Mouse (Mus musculus) kidney, postnatal 25 days (tissue): ENCODE data around the gene Gadl1.

Source experiments
- DNase-seq, 2 experiments: peaks; one replicate each; pipeline ENCODE4 v3.0.0; 2021; ENCODE audit warnings: mixed read lengths in 2 of 2

The Gadl1 gene

DNA sequence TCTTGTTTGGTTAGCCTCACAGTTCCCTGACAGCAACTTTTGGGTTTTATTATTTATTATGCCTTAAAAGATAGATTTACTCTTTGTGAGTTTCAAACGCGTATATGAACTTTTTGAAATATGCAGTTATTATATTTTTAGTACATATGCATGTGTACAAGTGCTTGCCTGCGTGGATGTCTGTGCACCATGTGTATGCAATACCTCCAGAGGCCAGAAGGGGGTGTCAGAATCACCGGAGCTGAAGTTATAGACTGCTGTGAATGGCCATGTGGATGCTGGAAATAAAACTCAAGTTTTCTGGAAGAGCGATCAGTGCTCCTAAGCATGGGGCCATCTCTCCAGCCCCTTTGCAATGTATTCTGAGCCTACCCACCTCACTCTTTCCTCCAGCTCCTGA is 28.7 kb downstream of the Gadl1 start:
- DNase-seq = no peak

DNA sequence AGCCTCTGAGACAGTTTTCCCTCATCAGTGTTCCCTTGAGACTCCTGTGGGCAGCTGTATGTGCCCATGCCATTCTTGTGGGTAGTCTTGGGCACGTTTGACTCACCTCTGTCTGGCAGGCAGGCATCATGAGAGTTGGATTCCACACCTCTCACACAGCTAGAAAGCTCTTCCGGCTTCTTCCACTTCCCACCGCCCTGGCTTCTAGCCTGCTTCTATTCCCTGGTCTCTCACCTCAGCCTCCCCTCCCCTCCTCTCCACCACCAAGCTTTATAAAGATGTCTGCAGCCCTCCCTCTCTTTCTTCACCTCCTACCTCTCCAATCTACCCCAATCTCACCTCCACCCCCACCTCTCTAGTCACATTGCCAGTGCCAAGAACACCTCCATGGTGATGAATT is 30.2 kb downstream of the Gadl1 start:
- DNase-seq = no peak

DNA sequence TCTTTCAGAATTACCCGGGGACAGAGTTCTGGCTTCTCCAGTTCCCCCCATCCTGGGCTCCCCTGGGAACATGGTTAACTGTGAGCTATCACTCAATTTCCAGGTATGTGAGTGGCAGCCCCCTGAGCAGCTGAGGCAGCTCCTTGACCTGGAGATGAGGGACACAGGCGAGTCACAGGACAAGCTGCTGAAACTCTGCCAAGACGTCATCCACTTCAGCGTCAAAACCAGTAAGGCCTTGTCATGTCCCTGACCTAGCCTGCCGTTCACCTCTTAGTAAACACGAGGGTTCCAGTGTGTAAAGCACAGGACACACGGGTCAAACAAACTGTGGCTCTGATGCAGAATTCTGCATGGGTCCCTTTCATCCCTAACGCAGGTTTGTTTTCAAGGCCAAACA is 31.9 kb downstream of the Gadl1 start:
- no peak for DNase-seq

DNA sequence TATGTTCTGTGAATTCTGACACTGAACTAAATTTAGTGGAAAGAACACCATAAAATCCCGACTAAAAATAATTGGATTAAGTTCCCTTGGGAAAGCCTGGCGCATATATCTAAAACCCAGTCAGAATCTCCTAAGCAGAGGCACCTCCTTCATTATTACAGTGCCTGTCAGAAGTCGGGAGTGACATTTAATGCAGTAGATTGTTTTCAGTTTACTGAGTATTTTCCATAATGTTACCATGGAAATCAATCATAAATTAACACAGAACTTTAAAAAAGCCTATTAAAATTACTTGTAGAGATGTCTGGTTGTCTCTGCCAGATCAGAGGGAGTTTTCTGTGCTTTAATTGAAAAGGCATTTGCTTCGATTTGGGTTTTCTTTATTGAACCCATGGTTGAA is 33.2 kb downstream of the Gadl1 start:
- no peak for DNase-seq

DNA sequence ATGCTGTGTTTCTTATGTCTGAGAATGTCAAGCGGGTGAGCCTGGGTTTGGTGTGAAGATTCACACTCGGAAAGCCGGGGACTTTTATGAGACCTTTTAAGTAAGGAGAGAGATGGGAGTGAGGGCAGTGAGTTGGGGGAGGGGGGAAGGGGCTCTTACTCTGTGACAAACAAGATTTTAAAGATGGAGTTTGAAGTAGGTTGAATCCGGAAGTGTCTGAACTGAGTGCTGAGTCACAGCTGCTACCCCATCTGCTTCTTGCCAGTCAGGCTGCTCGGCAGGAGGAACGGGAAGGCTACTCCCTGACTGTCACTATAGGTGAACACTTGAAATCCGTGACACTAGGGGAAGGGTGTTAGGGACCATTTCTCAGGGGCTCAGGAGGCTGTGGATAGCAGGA is 33.7 kb downstream of the Gadl1 start:
- DNase-seq = no peak

DNA sequence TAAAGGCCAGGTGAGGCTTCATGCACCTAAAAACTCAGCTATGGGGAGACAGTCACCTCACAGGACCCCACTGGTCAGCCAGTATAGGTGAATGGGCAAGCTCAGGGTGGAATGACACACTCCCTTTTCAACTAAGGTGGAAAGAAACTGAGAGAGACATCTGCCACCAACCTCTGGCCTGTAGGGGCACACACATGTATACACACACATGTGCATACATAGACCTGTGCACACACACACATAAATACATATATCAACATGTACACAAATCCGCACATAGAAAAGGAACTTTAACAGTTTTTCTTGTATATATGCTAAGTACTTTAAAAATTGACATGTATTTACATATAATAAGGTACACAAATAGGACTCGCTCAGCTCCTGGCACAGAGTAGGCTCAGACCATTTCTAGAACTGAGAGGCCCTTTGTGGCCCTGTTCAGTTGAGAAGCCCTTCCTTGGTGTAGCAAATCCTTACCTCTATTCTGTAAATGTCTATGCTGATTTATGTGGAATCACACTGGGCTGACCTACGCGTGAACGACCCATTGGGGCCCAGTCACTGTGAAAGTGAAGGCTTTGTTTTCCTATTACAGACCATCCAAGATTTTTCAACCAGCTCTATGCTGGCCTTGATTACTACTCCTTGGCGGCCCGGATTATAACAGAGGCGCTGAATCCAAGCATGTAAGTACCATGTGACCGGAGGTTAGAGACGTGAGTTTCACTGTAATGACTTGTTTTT is 34.5 kb downstream of the Gadl1 start:
- DNase-seq = no peak

DNA sequence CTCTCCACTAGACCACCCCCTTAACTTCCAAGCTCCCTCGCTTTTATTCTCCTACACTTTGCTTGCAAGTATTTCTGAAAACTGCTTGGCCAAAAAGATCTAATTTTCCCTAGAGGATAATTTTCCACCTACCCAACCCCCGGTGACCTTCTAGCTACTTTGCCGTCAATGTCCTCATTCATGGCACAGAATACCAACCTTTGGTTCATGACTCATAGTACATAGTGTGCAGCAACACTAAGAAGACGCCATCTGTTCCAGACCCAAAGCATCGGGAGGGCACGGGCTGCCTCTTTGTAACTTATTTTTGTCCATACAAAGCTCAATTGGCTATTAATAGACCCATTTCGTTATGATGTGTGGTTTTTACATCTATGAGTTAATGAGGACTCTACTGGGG is 55.8 kb downstream of the Gadl1 start:
- no peak for DNase-seq

DNA sequence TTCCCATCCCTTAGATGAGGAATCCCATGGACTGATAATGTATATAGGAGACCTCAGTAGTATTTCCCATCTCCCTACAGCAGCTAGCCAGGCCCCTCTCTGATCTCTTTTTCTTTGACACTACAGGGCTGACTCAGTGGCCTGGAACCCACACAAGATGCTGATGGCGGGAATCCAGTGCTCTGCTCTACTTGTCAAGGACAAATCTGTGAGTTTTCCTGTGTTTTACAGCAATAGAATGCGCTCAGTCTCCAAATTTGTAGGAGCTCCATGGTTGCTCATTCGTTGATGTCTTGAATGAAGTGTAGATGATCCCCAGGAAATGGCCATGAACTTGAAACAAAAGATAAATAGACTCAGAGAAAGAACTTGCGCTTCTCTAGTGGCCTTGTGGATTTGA is 56.9 kb downstream of the Gadl1 start:
- no peak for DNase-seq

DNA sequence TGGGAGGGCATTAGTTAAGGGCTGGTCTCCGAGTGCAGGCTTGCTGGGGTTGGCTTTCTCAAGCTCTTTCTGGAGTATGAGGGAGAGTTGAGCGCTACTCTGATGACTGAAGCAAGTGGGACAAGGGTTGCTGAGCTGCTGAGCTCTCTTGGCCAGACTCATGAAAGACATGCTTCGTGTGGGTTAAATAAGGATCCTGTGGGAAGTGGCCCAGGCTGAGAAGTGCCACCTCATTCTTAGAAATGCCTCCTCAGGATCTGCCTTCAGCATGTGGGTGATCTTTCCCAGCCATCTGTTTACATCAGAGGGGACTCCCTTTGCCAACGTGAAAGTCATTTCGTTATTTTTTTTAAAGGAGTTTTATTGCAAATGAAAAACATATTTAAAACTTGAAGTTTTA is 57.5 kb downstream of the Gadl1 start:
- no peak for DNase-seq

DNA sequence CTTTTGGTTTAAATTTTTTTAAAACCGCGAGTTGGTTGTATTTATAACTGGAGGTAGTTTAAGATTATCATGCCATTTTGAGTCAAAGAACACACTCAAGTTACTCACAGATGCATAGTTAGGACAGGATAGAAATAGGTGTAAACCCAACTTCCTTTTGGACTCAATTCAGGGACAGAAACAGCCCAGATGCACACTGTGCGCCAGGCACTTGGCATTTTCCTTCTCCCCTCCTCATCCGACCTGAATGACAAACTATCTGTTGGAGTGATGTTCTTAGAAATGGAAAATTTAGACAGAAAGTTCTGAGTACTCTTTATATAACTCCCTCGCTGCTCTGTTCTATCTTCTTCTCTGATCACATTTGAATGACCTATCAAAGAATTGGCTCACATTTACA is 58.4 kb downstream of the Gadl1 start:
- DNase-seq = no peak

DNA sequence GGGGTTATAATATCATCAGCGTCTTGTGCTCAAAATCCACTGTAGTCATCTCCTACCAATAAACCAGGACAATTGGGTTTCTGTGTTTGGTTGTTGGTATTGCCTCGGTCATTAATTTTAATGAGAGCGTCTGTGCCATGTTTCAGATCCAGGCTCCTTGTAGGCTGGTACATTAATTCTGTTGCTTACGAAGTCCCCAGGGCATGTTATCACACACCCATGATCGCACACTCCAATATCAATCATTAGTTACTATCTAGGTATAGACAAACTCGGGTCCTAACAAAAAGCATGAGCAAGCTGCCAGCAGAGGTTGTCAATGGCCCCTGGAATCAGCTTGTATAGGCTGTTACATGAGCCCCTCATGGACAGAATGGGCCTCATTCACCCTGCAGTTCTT is 67.6 kb downstream of the Gadl1 start:
- no peak for DNase-seq

DNA sequence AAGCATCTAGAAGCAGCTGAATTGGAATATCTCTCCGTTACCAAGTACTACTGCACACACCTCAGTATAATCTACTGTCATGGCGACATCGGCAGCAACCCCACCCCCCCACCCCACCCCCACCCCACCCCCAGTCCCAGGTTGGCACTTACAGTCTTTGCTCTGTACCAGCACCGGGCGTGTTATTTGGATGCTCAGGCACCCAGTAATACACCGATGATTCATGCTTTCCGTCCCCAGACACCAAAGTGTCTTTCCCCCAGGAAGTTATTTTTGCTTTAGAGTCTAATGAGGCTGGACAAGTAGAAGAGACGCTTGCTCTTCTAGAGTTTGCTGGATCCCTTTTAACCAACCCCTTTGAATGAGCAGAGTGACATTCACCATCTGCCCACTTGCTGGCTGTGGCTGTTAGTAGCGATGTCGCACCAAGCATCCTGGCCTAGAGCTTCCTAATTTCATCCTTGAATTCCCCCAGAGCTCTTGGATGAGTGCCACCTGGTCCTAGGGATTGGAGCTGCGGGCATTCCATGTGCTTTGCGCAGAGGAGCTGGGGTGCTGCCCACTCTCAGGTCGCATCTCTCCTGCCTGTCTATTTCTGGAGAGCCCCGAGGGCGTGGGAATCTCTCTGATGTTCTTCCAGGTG is 68.5 kb downstream of the Gadl1 start:
- no peak for DNase-seq

DNA sequence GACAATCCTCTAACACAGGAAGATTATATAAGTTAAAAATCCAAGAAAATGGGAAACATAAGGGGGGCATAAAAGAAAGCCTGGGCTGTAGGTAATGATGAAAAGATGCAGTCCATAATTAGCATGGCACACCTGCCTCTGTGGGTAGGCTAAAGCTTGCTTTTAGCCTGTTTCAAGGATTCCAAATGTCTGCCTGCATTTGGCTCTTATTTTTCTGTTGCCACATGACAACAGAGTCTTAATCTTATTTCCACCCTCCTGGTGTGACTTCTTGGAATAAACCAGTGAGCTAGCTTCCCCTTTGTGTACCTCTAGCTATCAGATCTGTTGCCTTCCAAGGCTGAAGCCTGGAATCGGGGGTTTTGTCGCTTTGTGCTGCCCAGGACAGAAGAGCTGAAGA is 69.2 kb downstream of the Gadl1 start:
- no peak for DNase-seq

DNA sequence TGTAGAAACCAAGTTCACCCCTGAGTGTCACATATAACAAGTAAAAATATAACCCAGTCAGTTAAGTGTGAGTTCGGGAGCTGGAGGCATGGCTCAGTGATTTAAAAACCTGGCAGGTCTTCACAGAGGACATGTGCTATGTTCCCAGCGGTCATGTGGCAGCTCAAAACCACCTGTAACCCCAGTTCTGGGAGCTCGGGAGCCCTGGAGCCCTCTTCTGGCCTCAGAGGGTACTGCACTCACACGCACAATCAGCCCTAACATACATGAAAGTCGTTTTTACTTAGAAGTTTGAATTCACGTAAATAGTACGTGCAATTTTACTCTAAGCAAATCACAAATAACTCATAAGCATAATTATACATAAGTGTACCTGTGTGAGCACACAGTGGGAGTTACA is 81.4 kb downstream of the Gadl1 start:
- DNase-seq = no peak

DNA sequence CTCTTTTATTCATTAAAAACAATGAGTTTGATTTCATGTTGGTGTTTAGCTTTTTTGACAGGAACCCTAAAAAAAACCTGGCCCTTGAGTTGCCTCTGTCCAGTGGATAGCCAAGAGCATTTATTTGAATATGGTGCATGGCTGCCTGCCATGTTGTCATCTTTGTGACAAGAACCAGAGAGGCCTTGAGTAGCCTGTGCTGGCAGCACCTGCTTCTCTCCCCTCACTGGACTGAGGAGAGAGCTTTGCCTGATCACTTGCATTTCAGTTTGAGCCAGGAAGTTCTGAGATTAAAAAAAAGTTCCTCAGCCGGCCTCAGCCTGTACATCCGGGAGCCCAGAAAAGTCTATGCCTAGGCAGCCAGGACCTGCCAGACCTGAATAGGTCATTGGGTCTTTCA is 85.5 kb downstream of the Gadl1 start:
- no peak for DNase-seq

DNA sequence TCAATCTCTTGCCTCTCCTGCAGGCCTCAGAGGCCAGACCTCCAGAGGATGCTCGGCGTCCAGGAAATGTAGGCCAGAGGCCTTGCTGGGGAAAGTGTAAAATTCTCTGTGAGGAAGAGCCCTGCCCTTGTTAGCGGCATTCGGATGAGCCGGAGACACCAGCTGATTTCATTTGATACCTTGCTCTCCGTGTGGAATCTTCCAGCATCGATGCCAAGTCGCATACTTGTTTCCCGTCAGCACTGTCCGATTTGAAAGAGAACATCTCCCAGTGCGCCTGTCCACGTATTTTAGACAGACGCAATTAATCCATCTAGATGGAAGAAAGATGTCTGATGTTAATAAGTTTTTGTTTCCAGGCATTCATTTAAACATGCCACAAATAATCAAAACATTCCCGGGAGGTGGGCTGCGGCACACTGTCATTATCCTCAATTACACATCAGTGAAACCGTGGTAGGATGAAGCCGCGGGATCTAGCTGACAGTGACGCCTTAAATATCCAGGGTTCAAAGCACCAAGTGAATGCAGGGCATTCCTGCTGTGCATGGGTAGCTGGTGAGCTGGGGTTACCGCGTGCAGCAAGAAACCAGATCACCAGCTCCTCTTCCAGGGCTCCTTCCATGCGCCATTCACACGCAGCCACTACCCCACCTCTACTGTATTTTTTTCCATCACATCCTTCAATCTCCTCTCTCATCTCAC is 86.8 kb downstream of the Gadl1 start:
- DNase-seq = no peak

DNA sequence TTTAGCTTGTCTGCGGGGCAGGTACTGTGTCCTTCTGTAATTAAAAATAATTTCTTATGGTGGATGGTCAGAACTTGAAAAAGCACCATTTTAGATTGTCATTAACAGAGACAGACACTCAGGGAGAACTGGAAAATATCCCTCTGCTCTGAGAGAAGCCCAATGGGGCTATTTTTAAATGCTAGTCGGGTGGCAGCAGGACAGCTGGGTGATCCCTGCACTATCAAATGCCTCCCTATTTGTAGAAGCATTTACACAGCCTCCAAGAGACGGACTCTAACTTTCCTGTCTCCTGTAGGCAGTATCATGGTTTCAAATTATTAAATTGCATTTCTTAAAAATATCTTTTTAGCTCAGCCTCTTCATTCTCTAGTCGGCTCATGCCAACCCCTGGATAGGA is 89.1 kb downstream of the Gadl1 start:
- no peak for DNase-seq

DNA sequence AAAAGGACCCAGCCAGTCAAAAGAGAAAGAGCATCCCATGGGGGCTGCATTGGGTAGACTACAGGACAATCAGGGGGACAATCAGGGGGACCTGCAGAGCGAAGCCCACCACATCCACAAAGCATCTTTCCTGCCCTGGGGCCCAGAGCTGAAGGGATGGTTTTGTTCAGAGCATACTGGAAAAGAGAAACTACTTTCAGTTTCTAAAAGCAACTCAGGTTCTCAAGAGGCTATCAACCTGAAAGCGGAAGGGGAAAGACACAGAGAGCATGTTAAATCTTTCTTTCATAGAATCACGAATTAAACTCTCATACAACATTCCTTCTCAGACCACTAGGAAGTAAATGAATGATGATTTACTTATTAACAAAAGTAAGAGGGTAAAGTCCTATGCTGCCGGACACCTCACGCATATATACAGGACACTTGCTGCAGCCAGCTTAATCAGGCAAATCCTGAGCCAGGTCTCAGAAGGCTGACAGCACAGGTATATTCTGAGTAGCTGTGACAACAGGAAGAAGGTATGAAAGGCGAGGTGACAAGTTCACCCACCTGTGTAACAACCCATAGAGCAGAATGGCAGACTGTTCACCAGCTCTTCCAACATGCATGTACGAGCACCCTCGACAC is 90.2 kb downstream of the Gadl1 start:
- peak in 1 of 2 experiments; percentile 11 for DNase-seq

DNA sequence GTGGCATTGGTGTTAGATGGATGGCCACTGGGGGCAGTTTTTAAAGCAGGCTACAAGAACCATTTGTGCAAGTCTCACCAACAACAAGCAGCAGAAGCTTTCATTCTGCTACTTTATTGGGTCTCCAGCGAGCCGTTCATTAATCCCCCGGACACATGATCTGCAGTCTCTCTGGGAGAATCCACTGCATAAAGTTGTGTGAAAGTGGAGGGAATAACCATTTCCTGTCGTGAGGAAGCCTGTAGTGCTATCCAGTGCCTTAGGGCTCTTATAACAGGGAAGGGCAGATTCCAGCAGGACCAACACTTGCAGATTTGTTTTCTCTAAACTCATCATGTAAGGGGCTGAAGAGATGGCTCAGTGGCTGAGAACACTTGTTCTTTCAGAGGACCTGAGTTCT is 104.7 kb downstream of the Gadl1 start:
- no peak for DNase-seq

DNA sequence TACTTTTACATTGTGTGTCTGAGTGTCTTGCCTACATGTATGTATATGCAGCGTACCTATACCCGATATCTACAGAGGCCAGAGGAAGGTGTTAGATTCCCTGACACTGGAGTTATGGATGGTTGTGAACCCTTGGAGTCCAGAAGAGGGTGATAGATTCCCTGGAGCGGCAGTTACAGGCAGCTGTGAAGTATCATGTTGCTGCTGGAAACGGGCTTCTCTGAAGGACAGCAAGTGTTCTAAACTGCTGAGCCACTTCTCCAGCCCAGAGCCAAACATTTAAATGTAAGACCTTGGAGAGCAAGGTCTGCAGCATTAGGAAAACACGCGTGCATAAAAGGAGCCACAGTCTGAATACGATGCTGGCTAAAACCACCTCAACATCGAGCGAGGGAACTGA is 107.0 kb downstream of the Gadl1 start:
- no peak for DNase-seq

DNA sequence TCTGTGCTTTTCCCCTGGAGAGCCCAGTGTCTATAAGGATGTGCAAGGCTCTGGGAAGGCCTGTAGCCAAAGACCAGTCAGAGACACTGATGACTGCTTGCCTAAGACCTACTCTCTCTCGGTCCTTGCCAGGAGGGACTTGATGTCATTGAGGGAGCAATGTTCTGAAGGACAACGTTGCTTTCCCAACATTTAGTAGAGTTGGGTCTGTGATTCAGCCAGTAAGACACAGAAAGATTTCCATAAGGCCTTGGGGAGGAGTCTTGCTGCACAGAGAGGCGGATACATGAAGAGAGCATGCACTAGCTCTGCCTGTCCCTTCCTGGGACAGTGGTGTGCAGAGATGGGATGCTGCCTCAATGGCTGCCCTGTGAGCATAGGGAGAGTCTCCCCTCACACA is 107.8 kb downstream of the Gadl1 start:
- no peak for DNase-seq

DNA sequence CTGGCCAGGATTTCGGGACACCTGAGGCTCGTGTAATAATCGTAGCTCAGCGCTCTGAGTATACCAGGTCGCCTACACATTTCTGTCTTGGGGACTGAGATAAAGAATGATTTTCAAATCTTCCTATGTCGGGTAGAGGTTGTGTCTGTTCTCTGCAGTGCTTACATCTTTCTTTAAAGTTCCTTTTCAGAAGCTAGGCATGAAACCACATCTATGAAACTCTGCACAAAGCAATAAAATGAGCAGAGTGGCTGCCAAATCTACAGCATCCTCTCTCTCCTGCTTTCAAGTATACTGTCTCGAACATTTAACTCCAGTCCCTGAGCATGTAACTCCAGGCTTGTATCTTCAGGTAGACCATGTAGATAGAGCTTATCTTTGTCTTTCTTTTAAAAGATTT is 109.3 kb downstream of the Gadl1 start:
- no peak for DNase-seq

DNA sequence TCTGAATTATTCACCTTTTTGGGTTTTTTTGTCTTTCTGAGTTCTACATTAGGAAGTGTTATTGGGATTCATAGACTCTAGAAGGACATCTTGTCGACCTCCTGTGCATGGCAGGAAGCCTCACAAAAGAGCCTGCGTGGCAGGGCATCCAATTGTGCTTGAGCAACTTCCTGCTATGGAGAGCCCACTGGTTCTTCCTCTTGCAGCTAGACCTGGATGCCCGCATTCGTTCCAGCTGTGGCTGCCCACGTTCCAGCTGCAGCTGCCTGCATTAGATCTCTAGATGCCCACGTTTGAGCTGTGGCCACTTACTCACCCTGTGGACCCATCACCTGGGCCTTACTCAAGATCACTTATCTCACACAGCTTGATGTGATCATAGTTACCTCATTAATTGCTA is 116.1 kb downstream of the Gadl1 start:
- no peak for DNase-seq

DNA sequence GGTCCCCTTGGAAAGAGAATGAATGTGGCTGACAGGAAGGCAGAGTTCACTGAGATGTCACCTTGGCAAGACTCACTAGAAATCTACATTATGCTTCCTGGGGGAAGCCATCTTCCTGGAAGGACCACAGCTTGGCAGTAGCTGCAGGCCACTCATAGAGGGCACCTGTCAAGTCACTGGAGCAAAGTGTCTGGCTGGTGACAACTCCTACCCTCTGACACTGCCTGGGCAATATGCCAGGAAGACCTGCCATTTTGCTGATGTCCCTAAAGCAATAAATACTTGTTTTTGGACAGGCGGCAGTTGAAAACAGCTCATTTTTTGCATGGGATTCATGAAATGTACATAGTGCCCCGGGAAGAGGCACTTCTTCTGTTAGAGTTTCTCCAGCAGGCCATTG is 119.8 kb downstream of the Gadl1 start:
- no peak for DNase-seq
